In the genomic region with DNA sequence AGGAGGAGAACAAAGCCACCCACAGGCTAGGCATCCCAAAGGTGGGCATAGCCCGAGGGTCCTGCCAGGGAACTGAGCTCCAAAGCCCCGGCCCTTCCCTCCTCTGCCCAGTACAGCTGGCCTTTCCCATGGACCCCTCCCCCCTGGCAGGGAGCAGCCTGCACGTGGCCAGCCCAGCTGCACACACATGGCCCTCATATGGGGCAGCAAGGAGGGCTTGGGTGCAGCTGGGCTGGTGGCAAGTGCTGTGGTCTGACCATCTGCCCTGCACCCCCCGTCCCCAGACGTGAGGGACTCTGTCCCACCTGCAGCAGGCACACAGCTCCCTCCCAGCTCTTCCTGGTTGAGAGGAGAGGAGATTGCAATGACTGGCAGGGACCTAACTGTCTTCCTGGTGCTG, we compare ENCODE assay signal across 9 mouse cellular contexts. TPM values are rescaled to one million over a fixed set of nuclear protein-coding genes. Genes with fewer than 3 reads are reported as not detected.
DNase-seq lines count a peak whose midpoint lies in the region; ATAC-seq and TF ChIP-seq lines count a peak whose summit lies in the region.
"Had no signal": no experiment of that assay in that cellular context is flagged by ENCODE, and none has a peak within 500 bp of the region (broad histone marks: within the 10 kb centered on the region; RNA-seq: fewer than 3 reads in every experiment).

No protein-coding gene starts in this region.

- no peak for TF ChIP-seq EP300 in stomach, postnatal 0 days (optimal IDR thresholded peaks at IDR 0.05)
- no peak for TF ChIP-seq EP300 in liver, postnatal 0 days (IDR thresholded peaks at IDR 0.05; ENCODE audit: low read depth)

- peaks cover 10% of the 10 kb centered on the region; the same call in 1 of the 2 replicates for H3K27me3 ChIP-seq in kidney, embryonic 14.5 days (ENCODE audit: control insufficient read depth, insufficient read depth, low read length)
- H3K27me3 ChIP-seq in stomach, embryonic 15.5 days (replicated peaks) = 0 out of 2 replicates have a peak, but pooled peaks cover 6% of the 10 kb centered on the region
- peaks cover 5% of the 10 kb centered on the region; the same call in 1 of the 2 replicates for H3K27me3 ChIP-seq in stomach, postnatal 0 days (ENCODE audit: control insufficient read depth, insufficient read depth, low read length)
- H3K27me3 ChIP-seq in liver, postnatal 0 days (ENCODE audit: insufficient read depth, low read length) = peaks cover 50% of the 10 kb centered on the region

- TF ChIP-seq CTCF in stomach, postnatal 0 days (IDR thresholded peaks at IDR 0.05; ENCODE audit: low read depth) = no peak
- TF ChIP-seq CTCF in liver, postnatal 0 days (IDR thresholded peaks at IDR 0.05; ENCODE audit: low read depth) = no peak

- no peaks in the 10 kb centered on the region for H3K9me3 ChIP-seq in kidney, embryonic 14.5 days (ENCODE audit: control insufficient read depth, low read length)
- no peaks in the 10 kb centered on the region for H3K9me3 ChIP-seq in stomach, embryonic 15.5 days
- H3K9me3 ChIP-seq in stomach, postnatal 0 days (ENCODE audit: control insufficient read depth, low read length) = no peaks in the 10 kb centered on the region
- H3K9me3 ChIP-seq in liver, postnatal 0 days (ENCODE audit: low read length) = no peaks in the 10 kb centered on the region

- no peak overlapping the region for H3K27ac ChIP-seq in kidney, embryonic 14.5 days (ENCODE audit: low read depth, low read length)
- H3K27ac ChIP-seq in stomach, embryonic 15.5 days = no peak overlapping the region
- H3K27ac ChIP-seq in stomach, postnatal 0 days (replicated peaks) = no peak overlapping the region
- no peak overlapping the region for H3K27ac ChIP-seq in liver, postnatal 0 days (ENCODE audit: low read depth)

- 32% methylated on average over 5 of the region's 5 CpGs for WGBS in kidney, embryonic 14.5 days
- WGBS in stomach, embryonic 15.5 days = 47% methylated on average over 5 of the region's 5 CpGs
- 38% methylated on average over 5 of the region's 5 CpGs for WGBS in stomach, postnatal 0 days
- WGBS in liver, postnatal 0 days (ENCODE audit: insufficient replicate concordance) = 27% methylated on average over 5 of the region's 5 CpGs

- no peak overlapping the region for H3K9ac ChIP-seq in kidney, embryonic 14.5 days (ENCODE audit: low read depth, low read length)
- H3K9ac ChIP-seq in stomach, embryonic 15.5 days = no peak overlapping the region
- no peak overlapping the region for H3K9ac ChIP-seq in stomach, postnatal 0 days (ENCODE audit: low read length)
- no peak overlapping the region for H3K9ac ChIP-seq in liver, postnatal 0 days (replicated peaks)

- H3K4me3 ChIP-seq in kidney, embryonic 14.5 days (ENCODE audit: low read length) = no peak overlapping the region
- no peak overlapping the region for H3K4me3 ChIP-seq in stomach, embryonic 15.5 days (replicated peaks)
- no peak overlapping the region for H3K4me3 ChIP-seq in stomach, postnatal 0 days (ENCODE audit: low read depth, low read length)
- H3K4me3 ChIP-seq in liver, postnatal 0 days (ENCODE audit: low read depth, low read length) = no peak overlapping the region

- H3K36me3 ChIP-seq in kidney, embryonic 14.5 days (ENCODE audit: control insufficient read depth, insufficient read depth, low read length) = no peaks in the 10 kb centered on the region
- H3K36me3 ChIP-seq in stomach, embryonic 15.5 days = no peaks in the 10 kb centered on the region
- no peaks in the 10 kb centered on the region for H3K36me3 ChIP-seq in stomach, postnatal 0 days (ENCODE audit: control insufficient read depth, insufficient read depth, low read length)
- no peaks in the 10 kb centered on the region for H3K36me3 ChIP-seq in liver, postnatal 0 days (replicated peaks; ENCODE audit: insufficient read depth, low read length)

- H3K4me2 ChIP-seq in kidney, embryonic 14.5 days (replicated peaks; ENCODE audit: low read depth, low read length) = 0 out of 2 replicates have a peak overlapping the region, but pooled peaks have one; percentile 8
- H3K4me2 ChIP-seq in stomach, embryonic 15.5 days = no peak overlapping the region
- H3K4me2 ChIP-seq in stomach, postnatal 0 days (replicated peaks; ENCODE audit: low read depth) = no peak overlapping the region; the same call in 1 of the 2 replicates
- no peak overlapping the region for H3K4me2 ChIP-seq in liver, postnatal 0 days (ENCODE audit: low read depth, low read length)

- peaks cover 25% of the 10 kb centered on the region for H3K4me1 ChIP-seq in kidney, embryonic 14.5 days (ENCODE audit: control insufficient read depth, insufficient read depth, low read length)
- 0 out of 2 replicates have a peak, but pooled peaks cover 4% of the 10 kb centered on the region for H3K4me1 ChIP-seq in stomach, embryonic 15.5 days
- H3K4me1 ChIP-seq in stomach, postnatal 0 days (replicated peaks; ENCODE audit: control insufficient read depth, insufficient read depth) = peaks cover 5% of the 10 kb centered on the region
- peaks cover 5% of the 10 kb centered on the region for H3K4me1 ChIP-seq in liver, postnatal 0 days (ENCODE audit: insufficient read depth)

- DNase-seq in cerebellum, postnatal 10 days = peak; percentile 73 to 78
- no peak for DNase-seq in cerebellum, postnatal 36 days
- DNase-seq in kidney, postnatal 36 days = no peak
- DNase-seq in stomach, postnatal 0 days (ENCODE audit: low spot score) = no peak
- no peak for DNase-seq in right cerebral cortex, postnatal 36 days (ENCODE audit: low spot score in 2 of 2)
- DNase-seq in liver, postnatal 0 days = no peak
- DNase-seq: layer of hippocampus, postnatal 36 days had no signal

- ATAC-seq in kidney, embryonic 14.5 days (ENCODE audit: low FRiP score, low TSS enrichment) = no peak; the same call in 1 of the 2 replicates
- ATAC-seq in stomach, embryonic 15.5 days (ENCODE audit: insufficient read depth, low FRiP score, low read depth) = peak; percentile 6; the same call in 1 of the 2 replicates
- no peak for ATAC-seq in stomach, postnatal 0 days (ENCODE audit: low FRiP score, low TSS enrichment)
- ATAC-seq in liver, postnatal 0 days = no peak

RNA-seq across cellular contexts. Expression of gene Atoh8, which starts 4.5 kb away (rescaled TPM):
- 13.3 and 14.2 TPM in 2 replicates for polyA plus RNA-seq in kidney, embryonic 14.5 days (2014; fragmentation: Nextera tagmentation; extraction: Ambion mirVana)
- 9.8 and 11.2 TPM in 2 replicates for polyA plus RNA-seq in stomach, embryonic 15.5 days (2015; fragmentation: Nextera tagmentation; extraction: Ambion mirVana)
- polyA plus RNA-seq in stomach, postnatal 0 days (2015; fragmentation: Nextera tagmentation; extraction: Ambion mirVana) = 5.5 and 6.0 TPM in 2 replicates
- polyA plus RNA-seq in liver, postnatal 0 days (2015; fragmentation: Nextera tagmentation; extraction: Ambion mirVana) = 0.96 and 1.3 TPM in 2 replicates

Comparison
In these comparisons a context has a peak if more than half of its experiments do, and no peak if none do; other contexts are left out.
1. DNase-seq: peak in cerebellum, postnatal 10 days (2 of 2); none in cerebellum, postnatal 36 days (0 of 2), kidney, postnatal 36 days (0 of 2), stomach, postnatal 0 days (single experiment), right cerebral cortex, postnatal 36 days (0 of 2) and liver, postnatal 0 days (single experiment).